Mouse (Mus musculus) hindbrain, embryonic 11.5 days (tissue): ENCODE measurements at regions not wholly inside any gene's neighbourhood (a gene's known extent, or its start where the extent isn't known, plus 50 kb on each side); places are given as distances from the start of the nearest gene placed in this dataset.

Experiments used
- ATAC-seq: fragments of 200-750 bp; cut with Nextera tagmentation; 2 replicates; pipeline ENCODE4 v1.8.0; 2017; ENCODE audit warnings: mild to moderate bottlenecking, moderate TSS enrichment, moderate library complexity; ENCODE audit not compliant: low FRiP score
- DNase-seq: peaks from one replicate; pipeline ENCODE4 v3.0.0-alpha.2; 2015; ENCODE audit warnings: low spot score
- H3K27ac ChIP-seq: fragments of 300-500 bp; sonication (generic); 2 replicates; pipeline ENCODE4 v1.5.1; 2014; ENCODE audit warnings: mild to moderate bottlenecking, low read depth, low read length
- H3K27me3 ChIP-seq: fragments of 300-500 bp; sonication (generic); 2 replicates; pipeline ENCODE4 v1.6.1; 2014; ENCODE audit warnings: mild to moderate bottlenecking, low read length, moderate library complexity, mixed read lengths; ENCODE audit not compliant: control insufficient read depth, insufficient read depth
- H3K36me3 ChIP-seq: fragments of 300-500 bp; sonication (generic); 2 replicates; pipeline ENCODE4 v1.6.1; 2014; ENCODE audit warnings: mild to moderate bottlenecking, low read length, moderate library complexity, mixed read lengths; ENCODE audit not compliant: control insufficient read depth, insufficient read depth
- H3K4me1 ChIP-seq: fragments of 300-500 bp; sonication (generic); replicated peaks from 2 replicates; pipeline ENCODE4 v1.6.1; 2014; ENCODE audit warnings: low read length, mixed read lengths; ENCODE audit not compliant: control insufficient read depth, insufficient read depth
- H3K4me2 ChIP-seq: fragments of 300-500 bp; sonication (generic); replicated peaks from 2 replicates; pipeline ENCODE4 v1.6.1; 2014; ENCODE audit warnings: mild to moderate bottlenecking, low read depth, low read length
- H3K4me3 ChIP-seq: fragments of 300-500 bp; sonication (generic); 2 replicates; pipeline ENCODE4 v1.5.1; 2014; ENCODE audit warnings: low read depth, low read length
- H3K9ac ChIP-seq: fragments of 300-500 bp; sonication (generic); 2 replicates; pipeline ENCODE4 v1.6.1; 2014; ENCODE audit warnings: low read depth, low read length
- H3K9me3 ChIP-seq: fragments of 300-500 bp; sonication (generic); 2 replicates; pipeline ENCODE4 v1.6.1; 2016; ENCODE audit warnings: low read length; ENCODE audit not compliant: control insufficient read depth
- WGBS: fragments of 180-500 bp; shearing (Covaris S2); extraction: QIAGEN DNeasy Blood & Tissue Kit; methylation state at CpG from one replicate; pipeline ENCODE4 v1.1.7; 2014; 5-methylcytosine and 5-hydroxymethylcytosine counted together

DNA sequence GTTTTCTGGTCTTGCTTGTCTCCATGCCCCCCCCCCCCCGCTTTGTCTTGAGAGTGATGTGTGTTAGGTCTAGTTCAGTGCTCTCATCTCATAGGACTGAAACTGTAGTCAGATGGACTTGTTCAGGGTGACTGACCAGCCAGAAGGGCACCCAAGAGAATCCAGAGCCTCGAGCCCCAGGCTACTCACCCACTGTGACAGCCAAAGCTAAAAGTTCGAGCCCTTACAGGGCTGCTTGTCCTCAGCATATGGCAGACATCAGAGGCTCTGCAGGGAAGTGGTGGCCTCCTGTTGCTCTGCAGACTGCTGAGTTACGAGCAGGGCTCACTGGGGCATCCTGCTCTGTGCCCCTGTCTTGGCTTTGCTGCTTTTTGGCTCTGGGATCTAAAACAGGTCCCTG is 64.9 kb downstream of the Fam43a start:
- no peaks in the 10 kb centered on the region for H3K9me3 ChIP-seq
- ATAC-seq (no peak), DNase-seq (no peak)
- no peak overlapping the region for H3K27ac ChIP-seq
- no peak overlapping the region for H3K4me3 ChIP-seq
- WGBS = 32% methylated on average over 4 of the region's 4 CpGs
- no peaks in the 10 kb centered on the region for H3K4me1 ChIP-seq
- no peak overlapping the region for H3K9ac ChIP-seq
- H3K36me3 ChIP-seq = no peaks in the 10 kb centered on the region
- H3K27me3 ChIP-seq = no peaks in the 10 kb centered on the region
- H3K4me2 ChIP-seq = no peak overlapping the region

GRCm38 (mm10) chr16:30665881-30666280 is 66.4 kb downstream of the Fam43a start:
- DNase-seq = no peak
- Histone ChIP-seq H3K4me1 (no peaks in the 10 kb centered on the region), H3K27me3 (no peaks in the 10 kb centered on the region), H3K9ac (no peak overlapping the region), H3K4me3 (no peak overlapping the region), H3K27ac (no peak overlapping the region), H3K9me3 (no peaks in the 10 kb centered on the region), H3K36me3 (no peaks in the 10 kb centered on the region), H3K4me2 (no peak overlapping the region)
- WGBS = 67% methylated on average over 2 of the region's 2 CpGs
- ATAC-seq = no peak

DNA sequence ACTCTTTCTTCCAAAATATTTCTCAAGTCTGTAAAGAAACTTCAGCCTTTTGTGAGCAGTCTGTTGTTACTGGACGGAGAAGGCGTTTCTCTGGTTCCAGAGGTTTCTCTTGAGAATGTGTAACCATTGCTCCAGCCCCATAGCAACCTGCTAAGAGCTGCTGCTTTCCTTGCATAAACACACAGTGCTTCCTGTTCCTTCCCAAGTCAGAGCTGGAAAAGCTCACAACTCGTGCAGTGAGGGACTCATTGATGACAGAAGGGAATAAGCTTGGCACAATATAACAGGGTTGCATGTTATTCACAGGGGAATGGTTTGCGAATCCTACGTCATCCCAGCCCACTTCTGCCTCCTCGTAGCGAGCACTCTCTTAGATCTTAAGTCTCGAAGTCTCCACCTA is 70.4 kb downstream of the Fam43a start:
- no peak for ATAC-seq
- no peak overlapping the region for H3K4me2 ChIP-seq

GRCm38 (mm10) chr16:30671584-30671983 is 72.1 kb downstream of the Fam43a start:
- H3K27me3 ChIP-seq = no peaks in the 10 kb centered on the region
- no peak for DNase-seq
- no peaks in the 10 kb centered on the region for H3K36me3 ChIP-seq
- H3K4me1 ChIP-seq = no peaks in the 10 kb centered on the region
- no peak overlapping the region for H3K27ac ChIP-seq
- no peak overlapping the region for H3K4me2 ChIP-seq
- no peaks in the 10 kb centered on the region for H3K9me3 ChIP-seq
- no peak overlapping the region for H3K4me3 ChIP-seq
- ATAC-seq = no peak
- WGBS = 90% methylated on average over 10 of the region's 10 CpGs
- no peak overlapping the region for H3K9ac ChIP-seq

More for the DNA sequence above, 70.4 kb downstream of the Fam43a start:
- no peak overlapping the region for H3K4me3 ChIP-seq
- no peaks in the 10 kb centered on the region for H3K9me3 ChIP-seq
- DNase-seq = no peak
- H3K27ac ChIP-seq = no peak overlapping the region
- no peaks in the 10 kb centered on the region for H3K36me3 ChIP-seq
- no peaks in the 10 kb centered on the region for H3K27me3 ChIP-seq
- H3K4me1 ChIP-seq = no peaks in the 10 kb centered on the region
- 84% methylated on average over 8 of the region's 8 CpGs for WGBS
- H3K9ac ChIP-seq = no peak overlapping the region

GRCm38 (mm10) chr16:30672776-30673550 is 73.4 kb downstream of the Fam43a start:
- no peaks in the 10 kb centered on the region for H3K36me3 ChIP-seq
- no peaks in the 10 kb centered on the region for H3K4me1 ChIP-seq
- no peak overlapping the region for H3K27ac ChIP-seq
- WGBS = 77% methylated on average over 15 of the region's 15 CpGs
- H3K4me2 ChIP-seq = no peak overlapping the region
- H3K4me3 ChIP-seq = no peak overlapping the region
- H3K9ac ChIP-seq = no peak overlapping the region
- no peaks in the 10 kb centered on the region for H3K27me3 ChIP-seq
- no peak for ATAC-seq
- H3K9me3 ChIP-seq = no peaks in the 10 kb centered on the region
- no peak for DNase-seq

DNA sequence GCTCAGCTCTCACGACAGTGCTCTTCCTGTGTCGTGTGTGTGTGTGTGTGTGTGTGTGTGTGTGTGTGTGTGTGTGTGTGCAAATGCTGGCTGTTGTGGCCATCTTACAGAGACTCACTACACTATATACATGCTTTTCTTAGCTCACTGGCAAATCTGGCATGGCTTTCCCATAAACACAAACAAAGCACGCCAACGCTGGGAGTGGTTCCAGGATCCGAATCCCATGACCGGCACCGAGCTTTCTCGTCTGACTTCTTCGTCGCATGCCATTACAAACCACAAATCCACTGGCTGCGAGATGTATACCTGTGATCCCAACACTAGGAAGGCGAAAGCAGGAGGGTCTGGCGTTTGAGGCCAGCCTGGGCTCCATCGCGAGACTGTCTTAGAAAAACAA is 74.1 kb downstream of the Fam43a start:
- no peaks in the 10 kb centered on the region for H3K27me3 ChIP-seq
- H3K4me3 ChIP-seq = no peak overlapping the region
- WGBS = 89% methylated on average over 15 of the region's 15 CpGs
- ATAC-seq (no peak), DNase-seq (no peak)
- H3K4me2 ChIP-seq = no peak overlapping the region
- no peak overlapping the region for H3K27ac ChIP-seq
- H3K36me3 ChIP-seq = no peaks in the 10 kb centered on the region
- H3K9me3 ChIP-seq = no peaks in the 10 kb centered on the region
- H3K9ac ChIP-seq = no peak overlapping the region
- H3K4me1 ChIP-seq = no peaks in the 10 kb centered on the region

GRCm38 (mm10) chr16:30675829-30676228 is 76.3 kb downstream of the Fam43a start:
- H3K4me2 ChIP-seq = no peak overlapping the region
- no peak overlapping the region for H3K9ac ChIP-seq
- H3K27ac ChIP-seq = no peak overlapping the region
- DNase-seq (no peak), ATAC-seq (no peak)
- H3K36me3 ChIP-seq = no peaks in the 10 kb centered on the region
- no peaks in the 10 kb centered on the region for H3K4me1 ChIP-seq
- no peak overlapping the region for H3K4me3 ChIP-seq
- H3K27me3 ChIP-seq = no peaks in the 10 kb centered on the region
- 77% methylated on average over 4 of the region's 4 CpGs for WGBS
- H3K9me3 ChIP-seq = no peaks in the 10 kb centered on the region

DNA sequence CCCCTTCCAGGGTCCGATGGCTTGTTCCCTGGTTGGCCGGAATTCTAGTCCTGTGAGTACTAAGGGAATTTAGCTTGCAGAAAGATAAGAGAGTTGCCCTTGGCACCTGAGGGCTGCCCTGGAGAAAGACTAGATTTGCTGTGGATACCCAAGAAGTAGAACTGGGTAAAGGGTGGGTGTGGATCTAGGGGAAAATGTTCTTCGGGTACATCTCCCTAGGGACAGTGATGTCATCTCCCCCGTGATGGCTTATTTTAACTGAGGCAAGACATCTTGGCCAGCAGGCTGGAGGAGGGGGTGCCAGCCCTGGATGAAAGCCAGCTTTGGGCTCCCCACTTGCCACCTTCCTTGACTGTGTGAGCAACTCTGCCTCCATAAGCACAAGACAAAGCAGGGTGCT is 77.5 kb downstream of the Fam43a start:
- WGBS = 93% methylated on average over 4 of the region's 4 CpGs
- no peaks in the 10 kb centered on the region for H3K9me3 ChIP-seq
- ATAC-seq (no peak), DNase-seq (no peak)
- H3K4me3 ChIP-seq = no peak overlapping the region
- no peaks in the 10 kb centered on the region for H3K36me3 ChIP-seq
- H3K27me3 ChIP-seq = no peaks in the 10 kb centered on the region
- H3K27ac ChIP-seq = no peak overlapping the region
- H3K9ac ChIP-seq = no peak overlapping the region
- H3K4me2 ChIP-seq = no peak overlapping the region
- no peaks in the 10 kb centered on the region for H3K4me1 ChIP-seq

- no peak overlapping the region for H3K9ac ChIP-seq
- 83% methylated on average over 7 of the region's 7 CpGs for WGBS
- H3K36me3 ChIP-seq = no peaks in the 10 kb centered on the region
- ATAC-seq (no peak), DNase-seq (no peak)
- no peak overlapping the region for H3K4me2 ChIP-seq
- H3K9me3 ChIP-seq = no peaks in the 10 kb centered on the region
- H3K4me1 ChIP-seq = no peaks in the 10 kb centered on the region
- no peaks in the 10 kb centered on the region for H3K27me3 ChIP-seq
- H3K4me3 ChIP-seq = no peak overlapping the region
- H3K27ac ChIP-seq = no peak overlapping the region
Measured at GRCm38 (mm10) chr16:30677896-30678707, 78.6 kb downstream of the Fam43a start.
